Mouse (Mus musculus) retina, postnatal 1 day (tissue): ENCODE measurements around the gene Gm5868.
"Not testable (repeated sequence)": the region's sequence is repeated elsewhere in the genome, so short reads cannot be mapped to it uniquely, and the experiment has no call there.

Experiments used
- DNase-seq: peaks from one replicate; pipeline ENCODE4 v3.0.0-alpha.2; 2012

Gm5868 gene

DNA sequence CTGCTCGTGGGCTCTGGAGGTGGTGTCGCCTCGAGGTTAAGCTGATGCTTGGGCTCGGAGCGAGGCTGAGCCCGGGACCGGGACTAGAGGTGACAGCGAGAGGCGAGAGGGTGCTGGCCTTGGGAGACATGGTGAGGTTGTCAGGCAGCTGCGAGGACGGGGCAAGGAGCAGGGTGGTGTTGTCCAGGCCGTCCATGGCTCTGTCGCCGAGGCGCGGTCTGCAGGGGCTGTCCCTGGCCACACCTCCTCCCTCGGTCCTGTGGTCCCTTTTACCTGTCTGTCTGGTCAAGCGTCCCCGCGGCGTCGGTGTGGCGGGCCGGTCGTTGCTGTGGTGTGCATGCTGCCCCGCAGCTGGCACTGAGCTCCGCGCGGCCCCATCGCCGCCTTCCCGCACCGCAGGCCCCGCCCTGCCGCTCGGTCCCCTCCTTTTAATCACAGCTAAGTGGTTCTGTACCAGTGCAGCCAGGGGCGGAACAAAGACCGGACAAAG, at the start of gene Gm5868:
Gene Gm5868, minus strand, starts transcription at position 360 of the 490 bp plus-strand sequence.
- peak; percentile 59 for DNase-seq

DNA sequence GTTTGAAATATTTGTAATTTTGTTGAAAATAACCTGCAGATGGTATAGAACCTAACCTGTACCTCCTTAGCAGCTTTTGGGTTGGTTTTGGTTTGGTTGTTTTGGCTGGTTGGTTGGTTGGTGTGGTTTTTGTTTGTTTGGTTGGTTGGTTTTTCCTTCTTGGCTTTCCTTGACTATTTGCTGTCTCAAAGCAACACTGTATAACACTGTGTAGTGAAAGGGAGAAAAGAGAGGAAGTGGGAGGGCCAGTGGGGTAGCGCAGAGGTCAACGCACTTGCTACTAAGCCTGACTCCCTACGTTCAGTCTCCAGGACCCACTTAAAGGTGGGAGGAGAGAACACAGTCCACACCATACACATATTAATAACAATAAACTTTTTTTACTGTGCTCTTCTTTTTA, 49.2 kb upstream of the Gm5868 start:
- DNase-seq = no peak

DNA sequence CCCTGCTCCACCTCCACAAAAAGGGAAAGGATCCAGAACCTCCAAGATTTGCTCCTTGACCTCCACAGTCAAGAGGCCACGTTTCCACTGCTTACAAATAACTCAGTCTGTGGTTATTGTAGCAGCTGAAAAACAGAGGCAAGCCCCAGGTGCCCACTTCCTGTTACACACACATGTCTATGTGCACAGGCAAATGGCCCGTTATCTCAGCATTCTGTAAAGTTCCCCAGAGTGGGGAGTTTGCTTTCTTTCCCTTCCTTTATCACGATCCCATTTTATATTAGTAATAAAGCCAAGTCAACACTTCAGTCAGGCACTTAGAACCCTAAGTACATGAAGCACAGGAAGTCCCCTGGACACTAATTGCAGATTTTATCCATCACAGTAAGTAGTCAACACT, 48.8 kb upstream of the Gm5868 start:
- DNase-seq = no peak

DNA sequence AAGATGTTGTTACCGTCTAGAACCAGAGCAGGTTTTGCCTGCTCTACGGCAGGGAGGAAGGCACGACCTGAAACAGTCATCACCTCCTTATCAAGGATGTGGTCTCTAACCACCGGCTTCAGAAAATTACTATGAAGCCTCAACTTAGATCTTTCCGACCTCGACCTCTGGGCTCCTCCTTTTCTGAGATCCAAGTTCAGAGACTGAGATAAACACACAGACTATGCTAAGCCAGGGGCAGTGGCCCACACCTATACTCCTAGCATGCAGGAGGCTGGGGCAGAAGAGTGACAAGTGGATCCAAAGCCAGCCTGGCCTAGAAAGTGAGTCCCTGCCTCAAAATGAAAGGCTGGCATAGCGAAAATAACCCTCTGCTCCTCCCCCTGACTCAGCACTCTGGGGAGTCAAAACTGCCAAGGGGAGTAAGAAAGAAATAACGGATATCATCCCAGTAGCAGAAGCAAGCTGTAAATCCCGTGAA, 47.5 kb upstream of the Gm5868 start:
- no peak for DNase-seq

DNA sequence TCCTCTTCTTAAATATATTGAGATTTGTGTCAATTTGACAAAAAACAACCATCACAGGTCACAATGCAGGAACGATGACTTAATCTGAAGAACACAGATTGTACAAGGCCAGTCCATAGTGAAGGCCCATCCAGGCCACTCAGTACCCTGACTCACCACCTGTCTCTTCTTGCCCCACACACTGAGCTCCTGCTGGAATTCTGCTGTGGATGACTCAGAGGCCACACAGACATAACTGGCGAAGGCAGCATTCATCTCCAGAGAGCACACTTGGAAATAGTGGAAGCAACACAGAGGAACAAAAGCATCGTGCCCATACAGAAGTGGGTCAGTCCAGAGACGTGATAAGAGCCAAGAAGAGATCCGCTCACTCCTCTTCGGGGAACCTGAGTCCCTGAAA, 42.7 kb upstream of the Gm5868 start:
- DNase-seq = no peak

DNA sequence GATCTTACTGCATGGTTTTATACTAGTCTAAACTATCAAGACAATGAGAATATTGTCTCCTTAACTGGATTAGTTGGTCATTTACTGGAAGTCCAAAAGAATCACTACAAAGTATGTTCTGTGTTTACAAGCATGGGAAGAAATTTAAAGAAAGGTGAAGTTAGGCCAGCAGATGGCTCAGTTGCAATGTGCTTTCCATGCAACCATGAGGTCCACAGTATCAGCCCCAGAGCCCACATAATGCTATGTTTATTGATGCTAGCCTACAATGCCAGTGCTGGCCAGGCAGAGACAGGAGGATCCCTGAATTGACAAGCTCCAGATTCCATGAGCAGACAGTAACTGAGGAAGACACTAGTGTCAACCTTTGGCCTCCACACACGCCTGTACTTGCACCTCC, 33.7 kb upstream of the Gm5868 start:
- DNase-seq = no peak

DNA sequence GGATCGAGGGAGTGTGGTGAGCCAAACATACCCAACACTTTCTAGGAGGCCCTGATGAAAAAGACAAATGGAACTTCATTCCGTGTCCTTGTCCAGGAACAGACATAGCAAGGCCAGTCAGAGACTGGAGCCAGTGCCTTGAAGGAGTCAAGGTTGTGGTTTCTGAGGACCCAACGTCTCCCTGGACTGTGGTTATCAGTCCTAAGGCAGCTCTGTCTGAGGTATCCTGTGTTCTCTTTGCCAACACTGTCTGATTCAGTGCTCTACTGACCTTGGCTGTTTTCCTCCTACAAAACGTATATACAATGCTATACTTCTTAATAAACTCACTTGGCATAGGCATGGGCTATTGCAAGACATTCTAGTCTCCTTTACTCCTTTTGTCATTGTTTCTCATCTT, 30.1 kb upstream of the Gm5868 start:
- DNase-seq = no peak

DNA sequence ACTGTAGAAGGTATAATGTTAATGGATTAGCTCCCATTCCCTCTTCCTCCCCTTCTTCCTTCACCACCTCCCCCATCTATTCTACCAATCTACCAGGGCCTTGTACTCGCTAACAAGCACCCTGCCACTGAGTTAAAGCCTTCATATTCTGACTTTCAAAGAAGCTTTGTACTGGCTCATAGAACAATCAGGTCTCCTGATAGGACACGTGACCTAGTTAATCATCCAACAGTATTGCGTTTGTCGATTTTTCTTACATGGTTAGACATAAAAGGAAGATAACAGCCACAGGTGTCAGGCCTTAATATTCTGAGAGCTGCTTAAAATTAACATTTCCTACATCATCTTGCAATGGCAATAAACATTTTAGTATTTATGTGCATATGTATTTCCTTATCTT, 15.8 kb upstream of the Gm5868 start:
- DNase-seq = no peak

DNA sequence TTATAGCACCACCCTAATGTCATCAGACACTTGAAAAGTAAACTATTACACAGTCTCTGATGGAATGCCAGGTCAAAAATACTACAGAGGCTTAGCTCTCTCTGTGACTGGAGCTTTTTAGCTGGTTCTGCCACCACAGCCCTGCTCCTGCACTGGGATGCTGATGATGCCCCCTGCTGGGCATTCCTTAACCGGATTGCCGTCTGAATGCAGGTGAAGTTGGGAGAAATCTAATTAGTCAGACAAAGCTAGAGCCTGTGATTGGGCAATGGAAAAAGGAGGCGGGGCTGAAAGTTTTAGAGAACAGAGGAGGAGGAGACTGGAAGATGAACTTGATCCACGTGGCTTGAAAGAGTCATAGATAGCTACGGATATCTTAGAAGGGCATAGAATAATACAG, 13.7 kb upstream of the Gm5868 start:
- peak; percentile 55 for DNase-seq

DNA sequence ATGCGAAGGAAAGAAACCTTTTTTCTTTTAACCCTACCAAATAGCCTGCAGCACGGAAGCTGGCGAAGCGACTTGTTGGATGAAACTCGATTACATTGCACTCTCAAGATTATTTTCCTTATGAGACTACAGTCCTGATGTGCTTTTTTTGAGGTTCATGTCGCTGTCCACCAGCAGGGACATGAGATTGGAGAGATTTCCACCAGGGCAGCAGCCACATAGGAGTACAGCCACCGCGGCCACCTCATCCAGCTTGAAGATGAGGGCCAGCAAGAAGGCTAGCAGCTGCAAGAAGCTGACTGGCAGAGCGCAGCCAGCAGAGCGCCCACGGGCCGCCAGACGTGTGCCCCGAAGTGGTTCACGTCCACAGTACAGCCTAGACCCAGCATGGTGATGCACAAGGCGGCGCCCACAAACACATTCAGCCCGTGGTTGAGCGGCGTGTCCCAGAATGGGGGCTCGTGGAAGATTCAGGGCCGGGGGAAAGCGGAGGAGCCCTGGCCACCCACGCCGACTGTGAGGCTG, 622 bp downstream of the Gm5868 start:
- DNase-seq = peak; percentile 20

DNA sequence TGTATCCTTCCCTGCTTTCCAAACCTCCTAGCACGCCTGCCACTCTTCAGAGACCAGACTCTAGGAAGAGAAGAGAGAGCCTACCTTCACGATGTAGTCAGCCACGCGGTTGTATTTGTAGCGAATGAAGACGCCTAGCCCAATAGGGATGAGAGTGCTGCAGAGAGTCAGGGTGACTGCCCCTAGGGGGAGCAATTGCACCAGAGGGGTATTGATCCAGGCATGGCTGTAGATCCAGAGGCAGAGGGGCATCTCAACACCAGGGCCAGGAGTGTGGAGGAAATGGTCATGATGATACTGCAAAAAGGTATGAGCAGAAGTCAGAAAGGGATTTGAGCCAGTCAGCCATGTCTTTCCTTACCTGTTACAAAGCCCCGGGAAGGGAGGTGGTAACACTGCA, 1.2 kb downstream of the Gm5868 start:
- DNase-seq = not testable (repeated sequence)

DNA sequence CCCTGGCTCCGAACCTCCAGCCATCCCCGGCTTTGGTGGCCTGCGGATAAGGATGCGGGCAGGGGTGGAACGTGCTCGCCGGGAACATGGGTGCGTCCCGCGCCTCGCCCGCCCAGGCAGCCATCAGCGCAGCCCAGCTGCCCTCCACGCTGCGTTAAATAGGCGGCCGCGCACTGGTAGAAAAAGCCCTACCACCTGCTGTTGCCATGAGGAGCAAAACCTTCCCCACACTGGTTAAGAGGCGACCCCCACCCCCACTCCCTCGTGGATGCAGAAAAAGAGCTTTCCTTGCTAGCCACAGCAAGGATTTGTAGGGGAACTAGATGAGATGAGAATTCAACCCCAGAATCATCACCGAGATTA, 6.4 kb downstream of the Gm5868 start, which contains the start of gene Zar1:
Gene Zar1, minus strand, starts transcription at position 285 of the 363 bp plus-strand sequence.
- peak; percentile 53 for DNase-seq

DNA sequence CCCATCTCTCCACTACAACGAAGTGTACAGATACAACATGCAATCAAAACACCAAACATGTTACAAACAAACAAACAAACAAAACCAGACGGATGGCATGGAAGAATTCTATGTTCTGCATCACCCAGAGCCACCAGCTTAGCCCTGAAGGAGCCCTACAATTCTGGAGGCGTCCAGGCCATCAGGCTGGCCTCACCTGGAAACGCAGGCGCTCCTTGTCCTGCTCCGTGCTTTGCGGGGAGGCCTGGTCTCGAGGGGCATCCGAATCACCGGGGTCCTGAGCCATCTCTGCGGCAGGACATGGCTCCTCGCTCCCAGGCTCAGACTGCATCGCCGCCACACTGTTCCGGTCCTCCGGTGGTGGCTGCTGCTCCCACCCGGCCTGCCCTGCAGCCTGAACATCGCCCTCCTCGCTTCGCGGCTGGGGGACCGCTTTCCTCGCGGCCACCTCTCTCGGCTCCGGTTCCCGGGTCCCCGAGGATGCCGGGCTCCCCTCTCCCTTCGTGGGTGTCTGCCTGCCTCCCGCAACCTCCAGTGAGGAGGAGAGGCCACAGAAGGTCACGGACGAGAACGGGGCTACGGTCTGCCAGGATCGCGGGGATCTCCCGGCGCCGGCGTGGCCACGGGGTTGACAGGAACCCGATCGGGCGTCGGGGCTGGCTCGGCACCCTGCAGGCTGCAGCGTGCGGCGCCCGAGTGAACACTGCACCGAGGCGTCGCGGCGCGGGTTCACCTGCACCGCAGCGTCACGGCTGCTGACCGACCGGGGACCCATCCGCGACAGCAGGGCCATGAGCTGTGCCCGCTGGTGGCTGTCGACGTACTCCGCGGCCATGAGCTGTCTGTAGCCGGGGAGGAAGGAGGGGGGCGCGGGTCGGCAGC, 7.0 kb downstream of the Gm5868 start:
- DNase-seq = peak; percentile 46

DNA sequence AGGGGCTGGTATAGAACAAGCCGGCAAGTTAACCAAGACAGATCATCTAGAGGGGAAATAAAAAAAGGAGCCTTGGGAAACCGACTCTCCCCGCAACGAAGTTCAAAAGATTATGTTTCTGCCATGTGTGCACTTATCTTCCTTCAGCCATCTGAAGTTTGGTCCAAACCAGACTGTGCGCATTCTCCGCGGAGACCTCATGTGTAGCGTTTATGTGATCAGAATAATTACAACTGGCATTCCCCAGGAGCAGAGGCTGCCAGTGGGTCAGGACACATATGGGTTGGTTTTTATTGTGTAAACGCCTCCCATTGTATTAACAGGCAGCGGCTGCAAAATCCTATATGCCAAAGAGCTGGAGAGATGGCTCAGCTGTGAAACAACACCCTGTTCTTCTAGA, 7.8 kb downstream of the Gm5868 start:
- DNase-seq = peak; percentile 25

DNA sequence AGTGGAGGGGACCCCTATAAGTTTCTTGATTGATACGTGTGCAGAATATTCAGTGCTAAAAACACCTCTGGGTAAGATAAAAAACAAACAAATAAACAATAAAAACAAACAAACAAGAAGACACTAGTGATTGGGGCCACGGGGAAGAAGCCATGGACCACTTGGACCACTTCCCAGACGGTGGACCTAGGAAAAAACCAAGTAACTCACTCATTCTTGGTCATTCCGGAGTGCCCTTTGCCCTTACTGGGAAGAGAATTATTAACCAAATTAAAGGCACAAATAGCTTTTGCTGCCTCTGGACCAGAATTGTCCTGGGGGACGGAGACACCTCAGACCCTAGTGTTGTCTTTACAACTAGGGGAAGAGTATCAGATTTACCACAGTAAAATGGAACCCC, 21.7 kb downstream of the Gm5868 start:
- no peak for DNase-seq

DNA sequence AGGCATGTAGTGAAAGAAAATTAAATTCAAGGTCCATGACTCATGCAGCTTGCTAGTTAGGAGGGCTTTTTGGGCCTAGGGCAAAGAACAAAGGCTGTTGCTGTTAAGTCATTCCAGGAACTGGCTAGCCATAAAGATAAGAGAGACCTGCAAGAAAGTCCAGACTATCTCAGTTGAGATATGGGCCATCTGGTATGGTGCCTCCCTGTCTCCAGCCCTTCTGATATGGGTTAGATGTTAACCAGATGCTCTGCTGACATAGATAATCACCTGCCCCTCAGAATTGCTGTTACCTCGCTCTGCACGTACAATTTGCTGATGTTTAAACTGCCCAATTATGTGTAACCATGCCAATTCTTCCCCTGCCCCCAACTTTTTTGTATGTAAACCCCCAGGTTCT, 24.2 kb downstream of the Gm5868 start:
- DNase-seq = not testable (repeated sequence)

DNA sequence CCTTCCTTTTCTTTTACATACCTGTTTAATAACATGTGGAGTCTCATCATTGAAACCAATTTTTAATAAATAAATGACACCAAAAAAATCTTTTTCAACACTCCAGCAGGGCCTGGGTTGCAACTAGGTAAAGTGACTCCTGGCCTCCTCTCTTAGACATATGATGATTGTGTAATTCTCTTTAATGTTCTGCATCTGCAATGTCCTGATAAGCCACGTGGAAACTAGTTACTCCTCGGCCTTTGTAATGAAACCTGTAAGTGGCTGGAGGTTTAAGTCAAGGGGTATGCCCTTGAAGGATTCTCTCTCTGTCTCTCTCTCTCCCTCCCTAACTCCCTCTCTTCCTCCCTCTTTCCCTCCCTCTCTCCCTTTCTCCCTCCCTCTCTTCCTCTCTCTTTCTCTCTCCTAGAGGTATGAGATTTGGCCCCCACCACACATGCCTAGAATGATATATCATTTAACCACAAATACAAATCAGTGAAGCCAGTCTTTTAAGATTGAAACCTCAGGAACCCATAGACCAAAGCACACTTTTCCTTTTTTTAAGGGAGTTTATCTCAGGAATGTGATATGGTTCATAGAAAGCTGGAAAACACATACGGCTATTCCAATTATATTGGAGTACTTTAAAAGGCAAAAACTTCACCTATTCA, 26.2 kb downstream of the Gm5868 start:
- no peak for DNase-seq

DNA sequence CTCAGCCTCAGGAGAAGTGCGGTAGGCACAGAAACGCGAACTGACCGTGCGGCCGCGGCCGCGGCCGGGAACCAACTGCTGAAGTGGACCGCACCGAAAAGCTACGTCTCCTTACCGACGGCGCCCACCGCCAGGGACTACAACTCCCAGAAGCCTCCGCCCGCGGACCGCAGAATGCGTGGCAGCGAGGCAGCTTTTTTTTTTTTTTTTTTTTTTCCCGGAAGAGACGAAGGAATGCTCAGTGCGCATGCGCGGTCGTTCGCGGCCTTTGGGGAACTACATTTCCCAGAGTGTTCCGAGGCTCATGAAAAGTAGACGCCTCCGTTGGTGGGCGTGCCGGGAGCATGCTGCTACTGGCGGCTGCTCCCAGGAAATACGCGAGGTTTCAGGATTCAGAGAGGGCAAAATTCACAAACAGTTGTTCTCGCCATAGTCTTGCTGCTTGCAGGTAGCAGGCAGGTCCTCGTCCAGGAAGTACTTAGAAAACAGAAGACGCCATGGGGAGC, 27.8 kb downstream of the Gm5868 start, which contains the start of gene Nfxl1:
Gene Nfxl1, minus strand, starts transcription at position 141 of the 506 bp plus-strand sequence.
- peak; percentile 99 for DNase-seq

DNA sequence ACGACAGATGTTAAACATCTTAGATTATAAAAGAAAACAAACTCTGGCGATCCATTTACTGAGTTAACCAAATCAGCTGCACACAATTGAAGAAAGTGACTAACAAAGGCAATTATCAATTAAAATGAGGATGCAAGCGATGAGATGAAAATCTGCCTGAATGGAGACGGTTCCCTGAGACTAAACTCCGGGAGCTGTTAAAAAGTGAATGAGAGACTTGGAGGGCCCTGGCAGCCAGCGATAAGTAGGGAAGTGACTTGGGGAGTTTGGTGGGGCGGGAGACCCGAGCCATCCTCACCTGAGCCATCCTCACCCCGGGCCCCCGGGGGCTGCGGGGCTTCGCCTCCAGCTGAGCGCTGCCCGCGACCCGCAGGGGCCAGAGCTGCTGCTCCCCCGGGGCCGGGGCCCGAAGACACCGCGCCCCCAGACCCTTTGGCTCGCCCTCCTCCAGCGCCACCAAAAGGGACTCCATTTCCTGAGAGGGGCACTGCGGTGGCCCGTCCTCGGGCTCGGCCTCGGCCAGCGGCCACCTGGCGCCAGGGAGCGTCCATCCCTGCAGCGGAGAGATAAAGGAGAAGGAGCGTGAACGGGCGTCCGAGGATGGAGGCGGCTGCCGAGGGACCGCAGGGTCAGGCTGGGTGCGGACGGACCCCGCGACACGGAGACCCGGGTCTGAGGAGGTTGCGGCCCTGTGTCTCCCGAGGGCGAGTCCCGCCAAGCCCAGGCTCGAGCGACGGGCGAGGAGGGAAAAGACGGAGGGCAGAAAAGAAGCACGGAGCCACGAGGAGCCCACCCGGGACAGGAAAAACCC, 28.4 kb downstream of the Gm5868 start:
- no peak for DNase-seq

DNA sequence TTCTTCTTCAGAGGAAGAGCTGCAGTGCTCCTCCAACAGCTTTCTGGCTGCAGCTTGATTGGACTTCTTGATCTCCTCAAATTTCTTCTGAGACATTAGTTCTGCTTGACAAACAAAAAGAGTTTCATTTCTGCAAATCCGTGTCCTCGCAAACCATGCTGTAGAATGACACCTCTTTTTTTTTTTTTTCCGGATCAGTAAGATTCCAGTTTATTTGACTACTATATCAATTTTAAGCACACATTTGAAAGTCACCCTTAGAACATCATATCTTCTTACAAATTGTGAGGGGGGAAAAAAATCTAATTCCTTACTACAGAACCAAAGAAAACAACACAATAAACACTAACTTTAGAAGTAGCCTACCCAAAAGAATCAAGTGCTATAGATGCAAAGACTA, 31.1 kb downstream of the Gm5868 start:
- DNase-seq = no peak

DNA sequence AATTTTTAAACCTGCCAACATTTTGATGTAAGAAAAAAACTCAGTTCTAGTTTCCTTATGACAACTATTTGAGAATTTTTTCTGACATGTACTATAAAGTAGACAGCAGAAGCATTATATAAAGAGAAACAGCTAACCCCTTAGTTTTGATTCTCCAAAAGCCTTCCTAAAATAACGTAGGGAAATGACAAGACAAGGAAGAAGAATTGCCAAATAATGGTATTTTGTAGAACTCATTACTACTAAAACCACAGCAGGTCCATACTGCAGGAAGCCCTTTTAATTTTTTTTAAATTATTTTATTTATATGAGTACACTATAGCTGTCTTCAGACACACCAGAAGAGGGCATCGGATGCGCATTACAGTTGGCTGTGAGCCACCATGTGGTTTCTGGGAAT, 36.1 kb downstream of the Gm5868 start:
- no peak for DNase-seq
